Mouse (Mus musculus) CH12.LX (cell line): ENCODE measurements at regions not wholly inside any gene's neighbourhood (a gene's known extent, or its start where the extent isn't known, plus 50 kb on each side); places are given as distances from the start of the nearest gene placed in this dataset.

Experiments used
- DNase-seq: peaks from one replicate; pipeline ENCODE4 v3.0.0-alpha.2; 2013; ENCODE audit errors: extremely low read depth
- H3K27ac ChIP-seq: 2 replicates; pipeline ENCODE4 v1.5.1; 2012; ENCODE audit warnings: low read depth, mild to moderate bottlenecking, control low read depth, moderate library complexity; ENCODE audit not compliant: insufficient read depth
- H3K27me3 ChIP-seq: replicated peaks from 2 replicates; pipeline ENCODE3; 2012; ENCODE audit warnings: inconsistent platforms
- H3K36me3 ChIP-seq, 2 experiments: replicated peaks in 1 of 2; 2 replicates each; pipeline versions ENCODE3 to v1.6.1; 2012; ENCODE audit warnings: inconsistent platforms in 1 of 2, low read length in 1 of 2, mild to moderate bottlenecking in 1 of 2, mixed read lengths in 1 of 2, moderate library complexity in 1 of 2; ENCODE audit not compliant: control insufficient read depth in 1 of 2, insufficient read depth in 1 of 2
- H3K4me1 ChIP-seq, 2 experiments: 2 replicates each; pipeline ENCODE4 v1.6.1; 2012; ENCODE audit warnings: inconsistent platforms in 1 of 2, moderate library complexity in 1 of 2; ENCODE audit not compliant: insufficient read depth in 2 of 2, control insufficient read depth in 1 of 2
- H3K4me2 ChIP-seq: 2 replicates; pipeline ENCODE4 v1.6.1; 2012; ENCODE audit warnings: low read depth, mild to moderate bottlenecking, control low read depth; ENCODE audit not compliant: poor library complexity, insufficient read depth, severe bottlenecking
- H3K4me3 ChIP-seq, 3 experiments: fragments of 150-350 bp in 1 of 3; sonication (generic) in 1 of 3; replicated peaks in 1 of 3; 2 replicates each; pipeline versions ENCODE3 to v1.5.1; 2011 to 2012; ENCODE audit warnings: low read depth in 2 of 3, low read length in 2 of 3, mild to moderate bottlenecking in 2 of 3, moderate library complexity in 2 of 3, control low read depth in 1 of 3, improper control_type of control experiment in 1 of 3, inconsistent platforms in 1 of 3, mixed read lengths in 1 of 3; ENCODE audit not compliant: poor library complexity in 1 of 3
- H3K79me2 ChIP-seq: replicated peaks from 2 replicates; pipeline ENCODE4 v1.6.1; 2012; ENCODE audit warnings: mild to moderate bottlenecking, moderate library complexity; ENCODE audit not compliant: control insufficient read depth, poor library complexity, insufficient read depth, severe bottlenecking; ENCODE audit errors: extremely low read depth
- H3K9ac ChIP-seq: 2 replicates; pipeline ENCODE4 v1.6.1; 2012; ENCODE audit warnings: low read depth, mild to moderate bottlenecking, control low read depth, moderate library complexity; ENCODE audit not compliant: insufficient read depth
- H3K9me3 ChIP-seq: replicated peaks from 2 replicates; pipeline ENCODE3; 2012; ENCODE audit warnings: low read length, inconsistent platforms, mixed read lengths
- CHD2 ChIP-seq: IDR thresholded peaks from 2 replicates; pipeline ENCODE4 v1.6.1; 2011; ENCODE audit warnings: low read length, improper control_type of control experiment
- E2F4 ChIP-seq: IDR thresholded peaks from 2 replicates; pipeline ENCODE4 v1.6.1; 2011; ENCODE audit warnings: low read depth, low read length, improper control_type of control experiment; ENCODE audit not compliant: insufficient replicate concordance
- ELF1 ChIP-seq: IDR thresholded peaks from 2 replicates; pipeline ENCODE4 v1.6.1; 2014; ENCODE audit warnings: low read depth, mild to moderate bottlenecking, inconsistent platforms, low read length, improper control_type of control experiment
- IRF4 ChIP-seq: IDR thresholded peaks from 2 replicates; pipeline ENCODE4 v1.6.1; 2014; ENCODE audit warnings: low read depth, mild to moderate bottlenecking, inconsistent platforms, low read length, improper control_type of control experiment
- JUND ChIP-seq: conservative IDR thresholded peaks from 2 replicates; pipeline ENCODE4 v1.6.1; 2011; ENCODE audit warnings: low read depth, low read length, improper control_type of control experiment
- KAT2A ChIP-seq: IDR thresholded peaks from 2 replicates; pipeline ENCODE4 v1.6.1; 2012; ENCODE audit warnings: low read length, improper control_type of control experiment, inconsistent platforms; ENCODE audit not compliant: insufficient replicate concordance
- MXI1 ChIP-seq: IDR thresholded peaks from 2 replicates; pipeline ENCODE4 v1.6.1; 2011; ENCODE audit warnings: mild to moderate bottlenecking, low read depth, low read length, improper control_type of control experiment
- MYC ChIP-seq: IDR thresholded peaks from 2 replicates; pipeline ENCODE4 v1.6.1; 2011; ENCODE audit warnings: low read depth, mild to moderate bottlenecking, improper control_type of control experiment, low read length
- NELFE ChIP-seq: IDR thresholded peaks from 2 replicates; pipeline ENCODE4 v1.6.1; 2011; ENCODE audit warnings: low read depth, low read length, improper control_type of control experiment
- PAX5 ChIP-seq: IDR thresholded peaks from 2 replicates; pipeline ENCODE4 v1.6.1; 2012; ENCODE audit warnings: low read length, inconsistent platforms, mixed read lengths
- POLR2A ChIP-seq: IDR thresholded peaks from 2 replicates; pipeline ENCODE4 v1.6.1; 2011; ENCODE audit warnings: low read depth, mild to moderate bottlenecking, improper control_type of control experiment, low read length
- POLR2AphosphoS2 ChIP-seq: IDR thresholded peaks from 2 replicates; pipeline ENCODE4 v1.6.1; 2011; ENCODE audit warnings: low read depth, low read length, improper control_type of control experiment
- RAD21 ChIP-seq: IDR thresholded peaks from 2 replicates; pipeline ENCODE4 v1.6.1; 2011; ENCODE audit warnings: low read depth, mild to moderate bottlenecking, low read length, improper control_type of control experiment, moderate library complexity
- RCOR1 ChIP-seq: conservative IDR thresholded peaks from 2 replicates; pipeline ENCODE4 v1.6.1; 2012; ENCODE audit warnings: low read depth, mild to moderate bottlenecking, inconsistent platforms, low read length, improper control_type of control experiment
- SIN3A ChIP-seq: IDR thresholded peaks from 2 replicates; pipeline ENCODE4 v1.6.1; 2012; ENCODE audit warnings: low read length, improper control_type of control experiment, inconsistent platforms
- SMC3 ChIP-seq: IDR thresholded peaks from 2 replicates; pipeline ENCODE4 v1.6.1; 2011; ENCODE audit warnings: low read depth, low read length, improper control_type of control experiment
- TBP ChIP-seq: conservative IDR thresholded peaks from 2 replicates; pipeline ENCODE4 v1.6.1; 2011; ENCODE audit warnings: low read depth, low read length, improper control_type of control experiment
- UBTF ChIP-seq: IDR thresholded peaks from 2 replicates; pipeline ENCODE4 v1.6.1; 2012; ENCODE audit warnings: low read depth, mild to moderate bottlenecking, inconsistent platforms, low read length, improper control_type of control experiment, moderate library complexity
- ZC3H11A ChIP-seq: IDR thresholded peaks from 2 replicates; pipeline ENCODE4 v1.6.1; 2012; ENCODE audit warnings: low read depth, mild to moderate bottlenecking, inconsistent platforms, low read length, improper control_type of control experiment
- ZNF384 ChIP-seq: IDR thresholded peaks from 2 replicates; pipeline ENCODE4 v1.6.1; 2012; ENCODE audit warnings: low read depth, low read length, improper control_type of control experiment, inconsistent platforms
- dilution Hi-C: fragments of 300-500 bp; cut with MboI; formaldehyde crosslinking; loops from 2 replicates; pipeline ENCODE4 v1.14.3; 2020; ENCODE audit warnings: low sequenced_read_pairs; ENCODE audit not compliant: extremely low pct_unique_long_range_greater_than_20kb, extremely low pct_ligation_motif_present
- in situ Hi-C: fragments of 300-500 bp; cut with MboI; formaldehyde crosslinking; loops from 3 replicates; pipeline ENCODE4 v1.14.3; 2019; ENCODE audit warnings: low sequenced_read_pairs, low pct_ligation_motif_present, low pct_unique_long_range_greater_than_20kb, mixed read lengths

GRCm38 (mm10) chr10:66160916-66161556 is 934.9 kb upstream of the Jmjd1c start:
- dilution Hi-C loops: no loop called here
- H3K4me1 ChIP-seq: no peaks in the 10 kb centered on the region
- no peaks in the 10 kb centered on the region for H3K27me3 ChIP-seq
- H3K9me3 ChIP-seq: peaks cover 3% of the 10 kb centered on the region
- H3K79me2 ChIP-seq: no peaks in the 10 kb centered on the region
- no peak for TF ChIP-seq KAT2A
- no peak for TF ChIP-seq PAX5
- no peak for TF ChIP-seq RCOR1
- TF ChIP-seq ZC3H11A: no peak
- TF ChIP-seq POLR2A: no peak
- no peak for TF ChIP-seq MXI1
- TF ChIP-seq E2F4: no peak
- TF ChIP-seq RAD21: no peak
- no peak for TF ChIP-seq POLR2AphosphoS2
- no peak for TF ChIP-seq CHD2
- no peak for TF ChIP-seq ZNF384
- TF ChIP-seq IRF4: no peak
- no peak for TF ChIP-seq SIN3A
- no peak for TF ChIP-seq UBTF
- no peak for TF ChIP-seq NELFE
- TF ChIP-seq SMC3: no peak
- TF ChIP-seq JUND: no peak
- no peak for TF ChIP-seq ELF1
- TF ChIP-seq TBP: no peak
- TF ChIP-seq, all 38 proteins: peak for 0
- Histone ChIP-seq H3K4me3 (no peak overlapping the region), H3K9ac (no peak overlapping the region), H3K36me3 (no peaks in the 10 kb centered on the region), H3K27ac (no peak overlapping the region), H3K4me2 (no peak overlapping the region)
- in situ Hi-C loops: no loop called here
- no peak for DNase-seq

- DNase-seq: no peak
- Histone ChIP-seq H3K4me3 (no peak overlapping the region), H3K9me3 (peaks cover 4% of the 10 kb centered on the region), H3K4me1 (no peaks in the 10 kb centered on the region), H3K27me3 (no peaks in the 10 kb centered on the region), H3K79me2 (no peaks in the 10 kb centered on the region), H3K4me2 (no peak overlapping the region), H3K27ac (no peak overlapping the region), H3K36me3 (no peaks in the 10 kb centered on the region), H3K9ac (no peak overlapping the region)
- in situ Hi-C loops: no loop called here
- TF ChIP-seq E2F4 (no peak), MYC (no peak)
- TF ChIP-seq, all 38 proteins: peak for 0
- dilution Hi-C loops: no loop called here
Observed at GRCm38 (mm10) chr10:66172803-66173202, 923.1 kb upstream of the Jmjd1c start.
